Mouse (Mus musculus) bone marrow macrophage, adult 2 months (primary cell): ENCODE data around the gene Arpc5. TPM values are rescaled to one million over a fixed set of nuclear protein-coding genes. Genes with fewer than 3 reads are reported as not detected.
A peak's percentile ranks its signal among the peaks of the same experiment; 100 is the strongest.

ENCODE experiments used
- H3K27ac ChIP-seq: 2 replicates; pipeline ENCODE4 v1.5.1; 2012; ENCODE audit warnings: low read depth, low read length; ENCODE audit not compliant: insufficient read depth
- H3K4me1 ChIP-seq: 2 replicates; pipeline ENCODE4 v1.6.1; 2012; ENCODE audit warnings: low read length; ENCODE audit not compliant: control insufficient read depth, insufficient read depth
- H3K4me3 ChIP-seq: 2 replicates; pipeline ENCODE4 v1.5.1; 2012; ENCODE audit warnings: mild to moderate bottlenecking, low read length, moderate library complexity; ENCODE audit not compliant: insufficient read depth
- CTCF ChIP-seq: IDR thresholded peaks from 2 replicates; pipeline ENCODE4 v1.5.1; 2012; ENCODE audit warnings: low read depth, mild to moderate bottlenecking, low read length, moderate library complexity
- POLR2A ChIP-seq: IDR thresholded peaks from 2 replicates; pipeline ENCODE4 v1.6.1; 2012; ENCODE audit warnings: mild to moderate bottlenecking, low read depth, low read length, borderline replicate concordance
- polyA plus RNA-seq: library from polyadenylated mRNA; stranded (reverse); fragments of >200 nt; gene quantifications from 2 replicates; pipeline ENCODE4 v1.2.4, GENCODE M21; 2012; ENCODE audit not compliant: missing spikeins, insufficient read depth, insufficient read length

Arpc5 gene
- polyA plus RNA-seq, 1 experiment = 562 TPM

DNA sequence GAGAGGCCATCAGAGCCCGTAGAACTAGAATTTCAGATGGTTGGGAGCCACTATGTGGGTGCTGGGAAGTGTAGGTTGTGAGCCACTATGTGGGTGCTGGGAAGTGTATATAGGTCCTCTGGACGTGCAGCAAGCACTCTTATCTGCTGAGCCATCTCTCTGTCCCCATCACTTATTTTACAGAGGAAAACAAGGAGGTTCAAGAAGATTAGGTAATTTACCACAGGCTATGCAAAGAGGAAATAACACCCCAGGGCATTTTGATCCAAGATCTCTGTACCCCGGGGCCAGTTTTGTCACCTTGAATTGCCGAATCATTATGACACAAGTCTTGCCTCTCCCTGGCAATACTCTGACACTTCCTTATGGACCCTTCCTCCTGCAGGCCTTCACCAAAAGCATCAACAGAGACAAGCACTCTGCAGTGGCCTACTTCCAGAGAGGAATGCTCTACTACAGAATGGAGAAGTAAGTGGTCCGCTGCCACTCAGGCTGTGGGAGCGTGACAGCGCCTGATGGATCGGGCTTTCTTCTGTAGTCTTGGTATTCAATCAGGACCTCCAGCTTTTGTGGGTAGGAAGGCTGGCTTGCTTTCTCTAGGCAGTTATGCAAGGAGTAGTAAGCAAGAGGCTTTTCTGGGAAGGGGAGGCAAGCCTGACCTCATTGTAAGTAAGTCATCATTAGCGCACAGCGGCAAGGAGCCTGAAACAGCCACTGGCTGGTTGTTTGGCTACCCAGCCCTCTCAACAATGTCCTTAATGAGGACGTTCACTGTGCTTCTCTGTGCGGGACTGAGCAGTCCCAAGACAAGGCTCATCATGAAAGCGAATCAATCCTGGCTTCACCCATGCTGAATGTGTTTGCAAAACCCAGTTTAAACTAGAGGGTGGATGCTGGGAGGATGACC is 44.4 kb downstream of the Arpc5 start:
- H3K27ac ChIP-seq = peak overlapping the region; percentile 61
- peaks cover 53% of the 10 kb centered on the region for H3K4me1 ChIP-seq

DNA sequence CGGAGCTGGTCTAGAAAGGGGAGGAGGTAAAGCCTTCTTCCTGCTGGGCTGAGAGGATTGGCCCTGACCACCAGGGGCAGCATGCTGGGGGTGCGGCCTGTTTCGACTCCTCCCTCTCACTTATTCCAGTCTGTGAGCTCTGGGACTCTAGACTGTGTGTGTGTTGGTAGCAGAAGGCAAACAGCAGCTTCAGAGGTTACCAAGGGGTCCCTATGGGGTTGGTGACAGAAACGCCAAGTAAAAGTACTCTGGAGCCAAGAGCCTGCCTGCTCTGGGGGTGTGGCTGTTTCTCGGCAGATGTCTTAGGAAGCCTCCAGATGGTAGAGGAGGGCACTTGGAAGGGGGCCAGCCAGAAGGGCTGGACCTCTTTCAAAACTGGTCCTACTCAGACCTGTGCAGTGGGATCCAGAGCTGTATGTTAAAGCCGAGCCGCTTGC is 48.9 kb downstream of the Arpc5 start:
- TF ChIP-seq CTCF = no peak
- TF ChIP-seq POLR2A = no peak
- no peak overlapping the region for H3K27ac ChIP-seq
- peaks cover 34% of the 10 kb centered on the region for H3K4me1 ChIP-seq
- no peak overlapping the region for H3K4me3 ChIP-seq

More for the DNA sequence above, 44.4 kb downstream of the Arpc5 start:
- TF ChIP-seq POLR2A (no peak), CTCF (no peak)
- H3K4me3 ChIP-seq = peak overlapping the region; percentile 27; the same call in 1 of the 2 replicates

DNA sequence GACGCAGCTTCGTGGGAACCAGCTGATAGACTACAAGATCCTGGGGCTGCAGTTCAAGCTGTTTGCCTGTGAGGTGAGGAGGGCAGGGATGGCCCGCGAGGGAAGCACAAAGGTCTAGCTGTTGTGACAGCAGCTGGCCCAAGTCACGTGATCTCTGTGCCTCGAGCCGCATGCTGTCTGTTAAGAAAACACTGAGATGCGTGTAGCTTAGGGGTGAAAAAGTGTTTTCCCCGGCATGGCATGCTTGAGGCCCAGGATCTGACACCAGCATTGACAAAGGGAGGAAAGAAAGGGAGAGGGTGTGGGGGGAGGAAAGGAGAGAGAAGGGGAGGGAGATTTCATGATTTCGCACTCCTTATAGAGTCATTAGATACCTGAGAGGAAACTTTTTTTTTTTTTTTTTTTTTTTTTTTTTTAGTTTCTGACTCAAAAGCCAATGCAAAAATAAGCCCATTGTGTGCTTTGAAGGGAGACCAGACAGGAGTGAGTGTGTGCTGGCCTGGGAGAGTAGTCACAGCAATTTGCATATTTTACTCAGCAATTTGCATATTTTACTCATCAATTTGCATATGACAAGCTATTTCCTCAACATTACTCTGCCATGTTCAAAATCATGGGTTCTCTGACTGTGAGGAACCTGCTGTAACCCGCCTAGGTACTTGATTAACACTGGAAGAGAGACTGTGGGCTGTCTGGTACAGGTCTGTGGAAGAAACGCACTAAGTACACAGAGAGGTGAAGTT is 50.9 kb downstream of the Arpc5 start:
- H3K4me1 ChIP-seq = peaks cover 22% of the 10 kb centered on the region
- no peak overlapping the region for H3K4me3 ChIP-seq
- no peak for TF ChIP-seq POLR2A
- TF ChIP-seq CTCF = no peak
- no peak overlapping the region for H3K27ac ChIP-seq

DNA sequence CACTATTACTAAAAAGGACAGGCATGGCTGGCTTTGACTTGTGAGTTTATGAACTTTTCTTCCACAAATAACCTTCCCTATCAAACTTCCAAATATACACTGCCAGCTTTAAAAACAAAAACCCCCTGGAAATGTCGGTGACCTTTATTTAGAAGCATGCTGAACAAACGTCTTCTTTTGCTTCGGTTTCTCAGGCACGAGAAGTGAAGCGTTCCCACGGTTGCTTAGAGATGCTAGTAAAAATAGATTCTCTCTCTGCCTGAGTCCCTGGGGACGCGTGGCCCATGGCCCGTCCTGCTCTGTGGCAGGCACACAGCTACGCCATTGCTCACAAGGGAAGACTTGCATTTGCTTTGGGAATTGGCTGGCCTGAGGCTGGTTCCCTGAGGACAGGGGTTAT is 51.5 kb downstream of the Arpc5 start:
- H3K4me3 ChIP-seq = no peak overlapping the region
- no peak for TF ChIP-seq POLR2A
- no peak for TF ChIP-seq CTCF
- H3K4me1 ChIP-seq = peaks cover 22% of the 10 kb centered on the region
- no peak overlapping the region for H3K27ac ChIP-seq

DNA sequence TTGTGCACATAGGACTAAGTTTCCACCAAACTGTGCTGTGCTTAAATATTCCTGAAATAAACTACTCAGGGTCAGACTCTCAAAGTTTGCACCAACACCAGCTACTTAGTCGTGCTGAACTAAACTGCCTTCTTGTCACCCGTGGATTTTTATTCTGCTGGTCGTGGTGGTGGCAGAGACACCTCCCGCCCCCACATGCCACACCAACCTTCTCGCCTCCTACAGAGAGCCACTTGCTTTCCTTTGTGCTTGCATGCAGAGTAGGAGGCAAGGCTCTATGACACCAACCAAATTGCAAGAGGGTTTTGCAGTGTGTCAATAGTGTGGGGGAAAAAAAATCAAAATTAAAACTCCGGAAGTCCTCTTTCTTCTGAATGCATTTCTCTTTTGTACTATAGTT is 53.2 kb downstream of the Arpc5 start:
- Histone ChIP-seq H3K4me3 (no peak overlapping the region), H3K4me1 (peaks cover 6% of the 10 kb centered on the region; the same call in 1 of the 2 replicates), H3K27ac (no peak overlapping the region)
- TF ChIP-seq CTCF (no peak), POLR2A (no peak)

DNA sequence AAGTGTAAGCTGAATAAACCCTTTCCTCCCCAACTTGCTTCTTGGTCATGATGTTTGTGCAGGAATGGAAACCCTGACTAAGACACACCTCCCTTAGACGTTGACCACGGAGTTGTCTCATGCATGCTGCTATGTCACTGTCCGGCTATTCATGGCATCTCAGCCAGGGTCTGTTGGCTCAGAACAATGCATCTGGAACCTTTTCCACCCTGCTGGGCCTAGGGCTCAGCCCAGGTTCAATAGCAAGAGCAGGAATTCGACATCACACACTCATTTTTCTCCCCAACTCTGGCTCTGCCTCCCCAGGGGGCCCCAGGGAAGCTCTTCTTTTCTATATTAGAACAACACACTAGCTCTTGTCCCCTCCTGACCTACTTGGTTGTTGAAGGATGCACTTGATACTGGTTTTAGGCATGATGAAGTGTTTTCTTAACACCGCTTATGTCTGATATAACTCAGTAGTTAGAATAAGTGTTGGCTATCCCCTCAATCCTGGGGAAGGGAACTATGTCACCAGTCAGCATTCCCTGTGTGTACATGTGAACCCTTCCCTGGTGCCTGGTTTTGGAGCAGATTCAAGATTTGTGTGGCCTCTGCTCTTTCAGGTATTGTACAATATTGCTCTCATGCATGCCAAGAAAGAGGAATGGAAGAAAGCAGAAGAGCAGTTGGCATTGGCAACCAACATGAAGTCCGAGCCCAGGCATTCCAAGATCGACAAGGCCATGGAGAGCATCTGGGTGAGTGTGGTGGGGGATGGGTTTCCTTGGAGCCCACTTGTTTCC is 54.8 kb downstream of the Arpc5 start:
- TF ChIP-seq CTCF = no peak
- TF ChIP-seq POLR2A = no peak
- H3K4me3 ChIP-seq = no peak overlapping the region
- H3K4me1 ChIP-seq = no peaks in the 10 kb centered on the region
- no peak overlapping the region for H3K27ac ChIP-seq

DNA sequence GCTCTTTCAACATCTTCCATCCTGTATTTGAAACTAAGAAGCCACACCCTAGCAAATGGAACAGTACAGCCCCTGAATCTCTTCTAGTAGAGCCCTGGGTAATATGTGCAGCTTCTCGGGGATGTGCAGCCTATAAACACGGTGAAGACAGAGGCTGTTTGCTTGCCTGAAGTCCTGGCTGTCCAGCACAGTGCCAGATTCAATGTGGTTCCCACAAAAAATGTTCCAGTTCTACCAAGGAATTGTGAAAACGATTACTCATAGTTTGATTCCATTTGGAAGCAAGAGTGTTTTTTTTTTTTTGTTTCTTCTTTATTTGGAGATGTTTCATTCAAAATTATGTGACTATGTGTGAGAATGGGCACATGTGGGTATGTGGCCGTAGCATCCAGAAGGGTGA is 55.4 kb downstream of the Arpc5 start:
- Histone ChIP-seq H3K4me3 (no peak overlapping the region), H3K27ac (no peak overlapping the region), H3K4me1 (no peaks in the 10 kb centered on the region)
- TF ChIP-seq CTCF (no peak), POLR2A (no peak)

DNA sequence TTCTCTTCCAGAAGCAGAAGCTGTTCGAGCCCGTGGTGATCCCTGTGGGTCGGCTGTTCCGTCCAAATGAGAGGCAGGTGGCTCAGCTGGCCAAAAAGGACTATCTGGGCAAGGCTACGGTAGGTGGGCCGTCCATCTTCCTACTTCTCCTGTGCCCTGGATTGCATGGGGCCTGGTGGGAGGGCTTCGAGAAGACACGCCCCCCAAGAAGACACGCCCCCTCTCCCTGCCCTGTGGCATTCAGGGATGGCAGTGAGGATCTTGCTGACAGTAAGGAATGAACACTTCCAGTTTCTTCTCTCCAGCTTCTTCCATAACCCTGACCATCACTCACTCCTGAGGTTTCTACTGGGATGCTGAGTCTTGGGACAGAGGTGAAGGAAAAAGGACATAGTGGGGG is 57.9 kb downstream of the Arpc5 start:
- H3K4me3 ChIP-seq = no peak overlapping the region
- no peaks in the 10 kb centered on the region for H3K4me1 ChIP-seq
- TF ChIP-seq POLR2A (no peak), CTCF (no peak)
- H3K27ac ChIP-seq = no peak overlapping the region

Other genes starting within 250 kb of the Arpc5 start
- gene Apobec4, start 16.0 kb upstream of the Arpc5 start, polyA plus RNA-seq = not detected in 2 replicates
- gene Rgl1, start 191 bp upstream of the Arpc5 start, polyA plus RNA-seq = 9.7 and 11.9 TPM in 2 replicates
- gene Ncf2, start 33.7 kb downstream of the Arpc5 start, polyA plus RNA-seq = 268 and 316 TPM in 2 replicates
- 29.7 and 31.9 TPM in 2 replicates for gene Smg7, start 136.1 kb downstream of the Arpc5 start, polyA plus RNA-seq
- not detected in 2 replicates for gene Nmnat2, start 188.5 kb downstream of the Arpc5 start, polyA plus RNA-seq